Mouse (Mus musculus) cerebellum, adult (tissue): Measurements from ENCODE around the gene 4933402J07Rik.

Source experiments
- ATAC-seq: cut with Nextera tagmentation; 2 replicates; pipeline ENCODE4 v1.9.2; 2017; ENCODE audit warnings: mild to moderate bottlenecking, moderate library complexity, mixed read lengths; ENCODE audit not compliant: insufficient number of reproducible peaks, low FRiP score, low TSS enrichment

The 4933402J07Rik gene

GRCm38 (mm10) chr8:87563553-87563952, at the start of gene 4933402J07Rik:
4933402J07Rik (plus strand) TSS chr8:87563853.
- no peak for ATAC-seq

GRCm38 (mm10) chr8:87517132-87517531, 46.5 kb upstream of the 4933402J07Rik start:
- no peak for ATAC-seq

DNA sequence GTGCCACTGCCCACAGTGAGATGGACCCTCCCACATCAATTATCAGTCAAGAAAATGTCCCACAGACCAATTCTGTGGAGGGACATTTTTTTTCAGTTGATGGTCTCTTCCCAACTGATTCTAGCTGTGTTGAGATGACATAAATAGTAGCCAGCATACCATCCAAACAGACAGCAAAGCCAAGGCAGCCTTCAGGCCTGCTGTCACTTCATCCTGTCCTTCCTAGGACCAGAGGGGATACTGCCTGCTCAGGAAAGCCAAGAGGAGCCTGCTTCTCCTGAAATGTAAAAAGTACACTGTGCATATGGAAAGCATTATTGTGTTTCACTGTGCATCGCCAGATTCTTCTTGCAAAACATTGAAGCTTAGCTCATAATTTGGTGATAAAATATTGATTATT, 38.6 kb upstream of the 4933402J07Rik start:
- ATAC-seq, result no peak

DNA sequence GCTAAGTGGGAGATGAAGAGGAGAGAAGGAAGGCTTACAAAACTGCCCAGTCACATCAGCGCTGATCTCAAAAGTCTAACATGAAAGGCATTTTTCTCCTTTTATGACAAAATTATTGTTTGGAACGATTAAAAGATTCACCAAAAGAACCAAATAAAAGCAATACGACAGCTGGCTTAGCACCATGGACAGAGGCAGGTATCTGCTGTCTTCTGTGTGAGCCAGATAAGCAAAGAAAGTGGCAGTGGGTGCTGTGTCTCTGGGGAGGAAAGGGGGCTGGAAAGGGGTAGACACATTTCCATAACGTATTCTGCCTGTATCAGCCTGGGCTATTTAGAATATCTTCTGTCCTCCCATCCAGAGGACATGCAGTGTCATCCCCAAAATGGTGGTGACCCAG, 32.5 kb upstream of the 4933402J07Rik start:
- ATAC-seq, result no peak

DNA sequence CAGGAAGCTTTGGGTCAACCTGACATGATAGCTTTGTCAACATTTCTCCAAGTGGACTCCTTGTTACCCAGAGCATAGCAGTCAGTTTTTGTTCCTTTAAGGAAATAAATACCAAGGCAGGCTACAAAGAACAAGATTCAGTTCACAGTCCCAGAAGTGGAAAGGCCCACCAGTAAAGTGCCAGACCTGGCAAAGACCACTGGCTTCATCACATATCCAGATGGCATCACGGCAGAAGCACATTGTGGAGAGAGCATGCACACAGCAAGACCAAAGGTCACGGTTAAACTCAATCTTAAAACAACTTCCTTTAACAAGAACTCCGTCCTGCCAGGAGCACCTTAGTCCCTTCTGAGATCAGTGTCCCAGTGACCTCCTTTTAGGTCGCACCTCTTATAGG, 30.2 kb upstream of the 4933402J07Rik start:
- ATAC-seq, result no peak

DNA sequence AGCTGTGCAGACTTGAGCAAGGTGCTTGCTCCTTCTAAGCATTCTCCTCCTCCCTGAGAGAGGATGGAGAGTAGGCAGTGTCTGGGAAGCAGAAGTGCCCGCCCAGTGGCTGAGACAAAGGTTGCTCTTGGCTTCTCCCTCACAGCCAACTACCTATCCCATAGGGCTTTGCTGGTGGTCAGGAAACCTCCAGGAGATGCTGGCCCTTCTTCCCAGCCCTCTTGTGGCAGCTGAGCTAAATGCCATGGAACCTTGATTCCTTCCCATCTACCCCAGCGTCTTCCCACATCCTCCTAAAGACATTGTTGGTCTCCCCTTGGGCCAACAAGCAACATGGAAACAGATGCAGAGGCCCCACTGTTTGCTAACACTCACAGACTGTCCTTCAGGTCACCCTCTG, 28.8 kb upstream of the 4933402J07Rik start:
- ATAC-seq, result no peak

- ATAC-seq, result peak; percentile 76
Observed at GRCm38 (mm10) chr8:87536615-87537329, 26.9 kb upstream of the 4933402J07Rik start.

DNA sequence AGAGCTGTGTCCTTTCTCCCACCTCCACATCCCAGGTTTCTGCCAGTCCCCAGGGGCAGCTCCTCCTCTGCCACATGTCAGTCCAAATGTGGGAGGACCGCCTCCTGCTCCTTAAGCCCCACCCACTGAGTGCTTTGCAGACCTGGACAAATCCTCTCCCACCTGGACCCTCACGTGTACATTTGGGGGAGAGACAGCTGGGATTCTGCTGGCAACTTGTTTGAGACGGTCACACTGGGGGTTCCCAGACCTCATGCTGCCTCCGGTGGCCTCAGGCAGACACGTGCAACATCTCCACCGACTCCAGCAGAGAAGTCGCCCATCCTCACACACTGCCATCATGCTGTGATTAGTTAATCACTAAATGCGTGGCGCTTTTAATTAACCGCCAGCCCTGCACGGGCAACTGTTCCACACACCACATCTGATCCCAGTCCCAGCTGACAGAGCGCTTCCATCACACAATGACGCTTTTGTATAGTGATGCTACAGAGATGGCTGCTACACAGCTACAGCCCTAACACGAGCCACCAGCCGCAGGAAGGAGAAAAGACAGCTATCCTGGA, 23.7 kb upstream of the 4933402J07Rik start:
- ATAC-seq, result 0 out of 2 replicates have a peak, but pooled peaks have one; percentile 46

DNA sequence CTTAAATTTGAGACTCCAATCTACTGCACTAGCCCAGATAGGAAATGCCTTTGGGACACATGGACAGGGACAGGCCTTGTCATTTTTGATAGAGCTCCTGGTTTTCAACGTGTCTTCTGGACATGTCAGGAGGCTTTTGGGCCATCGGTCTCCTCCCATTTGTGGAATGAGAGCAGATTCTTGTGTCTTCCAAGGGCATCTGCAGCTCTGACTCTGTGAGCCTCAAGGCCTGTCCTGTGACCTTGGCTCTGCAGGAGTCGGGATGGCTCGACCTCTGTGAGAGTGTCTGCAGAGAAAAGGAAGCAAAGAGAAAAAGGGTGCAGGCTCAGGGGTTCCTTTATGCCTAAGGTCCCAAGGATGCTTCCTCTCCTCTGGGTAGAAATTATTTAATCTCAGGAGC, 13.8 kb upstream of the 4933402J07Rik start:
- ATAC-seq, result no peak

DNA sequence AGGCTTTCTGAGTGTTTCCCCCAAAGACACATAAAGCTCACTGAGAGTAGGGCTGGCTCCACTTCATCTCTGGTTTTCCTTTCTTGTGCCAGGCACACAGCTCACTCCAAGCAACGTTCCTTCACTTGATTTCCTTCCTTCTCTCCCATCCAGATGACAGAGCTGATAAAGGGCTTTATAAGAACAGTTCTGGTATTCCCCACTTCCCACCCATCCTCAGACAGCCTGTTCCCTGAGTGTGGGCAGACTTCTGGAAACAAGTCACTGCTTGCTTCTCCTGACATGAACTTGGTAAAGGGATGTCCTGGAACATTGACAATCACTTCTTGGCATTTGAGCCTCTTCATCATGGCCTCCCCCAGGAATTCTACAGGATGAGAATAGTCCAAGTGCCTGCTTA, 10.9 kb upstream of the 4933402J07Rik start:
- no peak for ATAC-seq

DNA sequence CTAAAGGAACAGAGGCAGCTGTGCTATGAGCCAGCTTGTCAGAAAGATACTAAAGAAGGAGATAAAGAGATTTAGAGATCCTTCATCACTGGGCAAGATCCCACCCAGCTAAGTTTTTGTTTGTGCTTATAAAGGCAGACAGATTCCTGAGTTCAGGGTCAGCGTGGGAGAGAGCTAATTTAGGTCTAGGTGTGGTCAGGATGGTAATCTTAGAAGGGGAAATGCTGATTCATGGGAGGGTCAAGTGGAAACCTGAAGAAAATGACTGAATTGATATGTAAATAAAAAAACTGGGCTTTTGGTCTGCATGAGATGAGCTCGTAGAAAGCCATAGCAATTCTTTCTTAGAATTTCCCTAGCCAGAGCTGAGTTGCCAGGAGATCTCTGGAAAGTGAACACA, 2.9 kb upstream of the 4933402J07Rik start:
- no peak for ATAC-seq

- no peak for ATAC-seq
Observed at GRCm38 (mm10) chr8:87569203-87569602, 5.5 kb downstream of the 4933402J07Rik start.

DNA sequence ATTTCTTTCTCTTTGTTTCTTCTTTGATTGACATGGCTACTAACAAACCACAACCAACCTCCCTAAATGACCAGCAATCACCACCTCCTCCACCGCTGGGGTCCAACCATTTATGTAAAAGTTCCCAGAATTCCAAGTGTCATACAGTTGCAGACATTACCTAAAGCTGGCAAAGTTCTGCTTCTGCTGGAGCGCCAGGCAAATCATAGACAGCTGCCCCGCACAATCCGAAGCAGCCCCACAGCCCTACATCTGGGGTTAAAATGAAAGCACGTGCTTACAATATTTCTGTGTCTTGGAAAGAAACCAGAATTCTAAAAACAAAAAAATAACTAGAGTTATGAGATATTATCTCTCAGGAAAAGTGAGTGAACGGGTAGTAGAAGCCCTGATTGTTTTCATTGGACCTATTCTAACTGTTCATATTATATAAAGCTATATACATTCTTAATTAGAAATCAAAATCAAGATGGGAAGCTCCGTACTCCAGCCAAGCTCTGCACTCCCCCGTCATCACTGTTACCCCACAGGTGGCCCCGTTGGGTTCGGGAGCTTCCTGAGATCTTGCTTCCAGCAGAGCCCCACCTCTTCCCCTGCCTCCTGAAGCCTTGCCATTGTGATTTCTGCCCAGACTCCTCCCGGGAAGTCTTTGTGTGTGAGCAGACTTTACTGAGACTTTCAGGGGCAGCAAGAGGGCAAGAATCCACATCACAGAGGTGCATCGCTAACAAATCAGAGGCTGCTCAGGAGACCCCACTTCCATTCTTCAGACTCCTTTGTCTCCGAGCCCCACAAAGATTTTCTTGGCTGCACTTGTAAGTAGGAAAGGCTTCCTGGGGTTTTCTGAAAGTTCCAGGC, 6.3 kb downstream of the 4933402J07Rik start:
- ATAC-seq, result no peak

DNA sequence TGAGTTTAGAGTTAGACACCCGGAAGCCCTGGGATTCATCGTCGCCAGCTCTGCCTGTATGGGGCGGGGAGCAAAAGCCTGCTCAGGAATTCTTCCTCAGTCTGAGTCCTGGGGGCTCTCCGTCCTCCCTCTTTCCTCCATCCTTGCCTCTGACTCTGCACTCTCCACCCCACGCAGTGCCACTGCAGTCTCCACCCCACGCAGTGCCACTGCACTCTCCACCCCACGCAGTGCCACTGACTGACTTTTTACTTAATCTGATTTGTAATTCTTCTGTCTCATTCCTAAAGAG, 6.9 kb downstream of the 4933402J07Rik start:
- no peak for ATAC-seq

DNA sequence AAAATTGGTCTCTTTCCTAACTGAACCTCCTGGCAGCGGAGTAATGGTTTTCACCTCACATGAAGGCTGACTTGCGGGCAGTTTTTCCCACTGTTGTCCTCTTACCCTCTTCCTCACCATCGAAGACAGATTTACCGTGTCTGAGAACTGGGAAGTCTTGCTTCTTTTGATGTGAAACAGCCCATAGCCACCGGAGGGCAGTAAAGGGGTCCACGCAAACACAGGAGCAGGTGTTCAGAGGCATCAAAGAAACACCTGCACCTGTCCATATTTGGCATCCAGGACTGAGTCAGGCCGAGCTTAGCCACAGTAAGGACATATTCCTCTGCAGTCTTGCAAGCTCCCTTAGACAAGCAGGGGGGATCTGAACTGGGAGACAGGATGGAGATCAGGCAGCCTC, 7.2 kb downstream of the 4933402J07Rik start:
- ATAC-seq, result no peak

GRCm38 (mm10) chr8:87594272-87594671, 30.6 kb downstream of the 4933402J07Rik start:
- peak; percentile 81 for ATAC-seq

DNA sequence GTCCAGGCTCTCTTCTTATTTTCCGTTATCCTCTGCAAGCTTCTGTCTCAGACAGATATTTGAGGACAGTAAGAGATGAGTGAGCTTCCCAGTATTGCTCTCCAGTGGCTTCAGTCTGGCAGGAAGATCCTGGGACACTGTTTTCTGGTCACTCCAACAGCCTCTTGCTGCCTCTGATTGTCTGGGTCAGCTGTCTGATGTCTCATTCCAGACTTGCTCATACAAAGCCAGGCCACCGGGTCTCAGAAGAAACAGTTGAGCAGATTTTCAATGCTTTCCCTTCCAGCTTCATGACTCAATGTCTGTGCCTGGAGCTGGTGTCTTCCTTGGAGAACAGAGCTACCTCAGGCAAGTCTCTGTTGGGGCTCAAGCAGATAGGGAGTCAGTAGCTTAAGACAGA, 39.1 kb downstream of the 4933402J07Rik start:
- ATAC-seq, result no peak

DNA sequence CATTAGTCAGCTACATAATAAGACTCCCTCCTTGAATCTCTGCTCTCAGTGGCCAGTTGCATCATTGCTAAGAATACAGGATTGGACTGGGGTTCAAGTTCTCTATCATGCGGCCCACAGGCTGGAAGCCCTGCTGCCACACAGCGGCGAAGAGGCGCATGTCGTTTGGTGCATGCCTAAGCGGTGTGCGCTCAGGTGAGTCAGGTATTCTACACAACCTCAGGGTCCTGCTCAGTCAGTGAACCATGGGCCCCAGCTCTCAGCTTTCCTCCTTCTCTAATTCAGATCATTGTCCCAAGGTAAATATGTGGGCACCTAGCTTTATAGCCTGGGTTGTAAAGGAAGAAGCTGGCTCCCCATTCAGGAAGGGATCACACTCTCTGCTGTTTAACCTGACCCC, 45.5 kb downstream of the 4933402J07Rik start:
- ATAC-seq, result no peak

- no peak for ATAC-seq
Observed at GRCm38 (mm10) chr8:87609651-87610192, 46.1 kb downstream of the 4933402J07Rik start.

DNA sequence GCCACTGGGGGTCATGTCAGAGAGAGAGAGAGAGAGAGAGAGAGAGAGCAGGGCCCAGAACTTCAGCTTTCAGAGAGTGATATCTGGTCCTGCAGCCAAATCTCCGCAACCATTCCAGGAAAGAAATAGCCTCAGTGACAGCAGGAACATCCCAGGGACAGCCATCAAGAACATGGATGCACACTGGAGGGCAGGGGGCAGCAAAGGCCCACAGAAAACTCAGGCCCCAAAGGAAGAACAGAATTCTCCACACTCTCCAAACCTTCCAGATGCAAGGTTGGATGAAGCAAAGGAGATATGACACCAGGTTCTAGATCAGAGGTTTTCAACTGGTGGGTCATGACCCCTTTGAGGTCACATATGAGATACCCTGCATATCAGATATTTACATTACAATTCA, 50.0 kb downstream of the 4933402J07Rik start:
- ATAC-seq, result no peak

GRCm38 (mm10) chr8:87619118-87619517, 55.5 kb downstream of the 4933402J07Rik start:
- peak; percentile 59; the same call in 1 of the 2 replicates for ATAC-seq
